Mouse (Mus musculus) retina, embryonic 14.5 days (tissue): Measurements from ENCODE around the gene Gnpnat1.

Source experiments
- DNase-seq: peaks from one replicate; pipeline ENCODE4 v3.0.0-alpha.2; 2015; ENCODE audit warnings: low spot score

The Gnpnat1 gene

GRCm38 (mm10) chr14:45399836-45400235, 4.9 kb downstream of the Gnpnat1 start:
- peak; percentile 17 for DNase-seq

GRCm38 (mm10) chr14:45389194-45389593, 15.5 kb downstream of the Gnpnat1 start:
- no peak for DNase-seq

GRCm38 (mm10) chr14:45388345-45389181, 16.1 kb downstream of the Gnpnat1 start:
- DNase-seq = peak; percentile 86

- DNase-seq = no peak
Measured at GRCm38 (mm10) chr14:45387480-45387879, 17.2 kb downstream of the Gnpnat1 start.

GRCm38 (mm10) chr14:45385596-45385995, 19.1 kb downstream of the Gnpnat1 start:
- DNase-seq = no peak

- no peak for DNase-seq
Measured at GRCm38 (mm10) chr14:45382912-45383311, 21.8 kb downstream of the Gnpnat1 start.

GRCm38 (mm10) chr14:45380756-45381155, 24.0 kb downstream of the Gnpnat1 start:
- no peak for DNase-seq

- DNase-seq = no peak
Measured at GRCm38 (mm10) chr14:45378771-45379170, 25.9 kb downstream of the Gnpnat1 start.

GRCm38 (mm10) chr14:45365196-45365587, 39.5 kb downstream of the Gnpnat1 start:
- DNase-seq = no peak

- DNase-seq = no peak
Measured at GRCm38 (mm10) chr14:45364211-45365195, 40.2 kb downstream of the Gnpnat1 start.

- peak; percentile 95 for DNase-seq
Measured at GRCm38 (mm10) chr14:45350931-45351859, 53.5 kb downstream of the Gnpnat1 start, which contains the start of gene Styx. TSS of gene Styx (plus strand) at chr14:45351093.

- DNase-seq = peak; percentile 97
Measured at GRCm38 (mm10) chr14:45329589-45330181, 75.0 kb downstream of the Gnpnat1 start, which contains the start of gene Psmc6. TSS of gene Psmc6 (plus strand) at chr14:45329788.

GRCm38 (mm10) chr14:45329018-45329588, 75.6 kb downstream of the Gnpnat1 start:
- peak; percentile 52 for DNase-seq

- DNase-seq = no peak
Measured at GRCm38 (mm10) chr14:45328072-45328713, 76.5 kb downstream of the Gnpnat1 start.
